Mouse (Mus musculus) intestine, embryonic 14.5 days (tissue): ENCODE results near the gene Pbx4. TPM values are rescaled to one million over a fixed set of nuclear protein-coding genes. Genes with fewer than 3 reads are reported as not detected.

Source experiments
- ATAC-seq: fragments of 200-750 bp; cut with Nextera tagmentation; replicated peaks from 2 replicates; pipeline ENCODE4 v1.8.0; 2017; ENCODE audit warnings: low read depth, moderate number of reproducible peaks, moderate TSS enrichment, moderate library complexity; ENCODE audit not compliant: low FRiP score, low TSS enrichment
- DNase-seq: peaks from one replicate; pipeline ENCODE4 v3.0.0-alpha.2; 2018; ENCODE audit warnings: low spot score
- H3K27ac ChIP-seq: fragments of 300-500 bp; sonication (generic); 2 replicates; pipeline ENCODE4 v1.5.1; 2014; ENCODE audit warnings: low read depth, mild to moderate bottlenecking, control low read depth
- H3K27me3 ChIP-seq: fragments of 300-500 bp; sonication (generic); replicated peaks from 2 replicates; pipeline ENCODE4 v1.6.1; 2014; ENCODE audit warnings: low read length, control low read depth; ENCODE audit not compliant: control insufficient read depth, insufficient read depth
- H3K36me3 ChIP-seq: fragments of 300-500 bp; sonication (generic); 2 replicates; pipeline ENCODE4 v1.6.1; 2014; ENCODE audit warnings: low read length, control low read depth; ENCODE audit not compliant: control insufficient read depth, insufficient read depth
- H3K4me1 ChIP-seq: fragments of 300-500 bp; sonication (generic); replicated peaks from 2 replicates; pipeline ENCODE4 v1.6.1; 2014; ENCODE audit warnings: low read length, control low read depth, mixed read lengths; ENCODE audit not compliant: control insufficient read depth, insufficient read depth
- H3K4me2 ChIP-seq: fragments of 300-500 bp; sonication (generic); 2 replicates; pipeline ENCODE4 v1.6.1; 2014; ENCODE audit warnings: low read length
- H3K4me3 ChIP-seq: fragments of 300-500 bp; sonication (generic); 2 replicates; pipeline ENCODE4 v1.5.1; 2014; ENCODE audit warnings: low read depth, low read length, control low read depth, mixed read lengths
- H3K9ac ChIP-seq: fragments of 300-500 bp; sonication (generic); 2 replicates; pipeline ENCODE4 v1.6.1; 2014; ENCODE audit warnings: mild to moderate bottlenecking, low read length
- H3K9me3 ChIP-seq: fragments of 300-500 bp; sonication (generic); 2 replicates; pipeline ENCODE4 v1.6.1; 2016; ENCODE audit warnings: low read length, control low read depth; ENCODE audit not compliant: control insufficient read depth
- whole genome bisulfite sequencing: fragments of 180-500 bp; shearing (Covaris S2); extraction: QIAGEN DNeasy Blood & Tissue Kit; methylation state at CpG from one replicate; pipeline ENCODE4 v1.1.7; 2014; 5-methylcytosine and 5-hydroxymethylcytosine counted together
- polyA plus RNA-seq: library from polyadenylated mRNA; unstranded; fragments of >200 nt; fragmentation: Nextera tagmentation; extraction: Ambion mirVana; gene quantifications from 2 replicates; pipeline ENCODE4 v1.2.1, GENCODE M21; 2014

Gene Pbx4
- polyA plus RNA-seq, 1 experiment from 2014 or later = 5.7 TPM

- WGBS = 96% methylated on average over 10 of the region's 10 CpGs
- ATAC-seq = no peak
Observed at GRCm38 (mm10) chr8:69805086-69805485, 27.2 kb upstream of the Pbx4 start.

GRCm38 (mm10) chr8:69805491-69805890 is 26.8 kb upstream of the Pbx4 start:
- peaks cover 72% of the 10 kb centered on the region for H3K36me3 ChIP-seq
- no peak overlapping the region for H3K4me3 ChIP-seq
- ATAC-seq (no peak), DNase-seq (no peak)
- H3K4me2 ChIP-seq = no peak overlapping the region
- H3K9me3 ChIP-seq = no peaks in the 10 kb centered on the region
- no peaks in the 10 kb centered on the region for H3K27me3 ChIP-seq
- H3K27ac ChIP-seq = no peak overlapping the region
- H3K9ac ChIP-seq = no peak overlapping the region
- 95% methylated on average over 9 of the region's 9 CpGs for WGBS
- peaks cover 6% of the 10 kb centered on the region; the same call in 1 of the 2 replicates for H3K4me1 ChIP-seq

More at GRCm38 (mm10) chr8:69805086-69805485, 27.2 kb upstream of the Pbx4 start:
- H3K27ac ChIP-seq = no peak overlapping the region
- peaks cover 6% of the 10 kb centered on the region; the same call in 1 of the 2 replicates for H3K4me1 ChIP-seq
- no peak for DNase-seq
- peaks cover 76% of the 10 kb centered on the region for H3K36me3 ChIP-seq
- H3K27me3 ChIP-seq = no peaks in the 10 kb centered on the region
- no peak overlapping the region for H3K4me3 ChIP-seq
- no peak overlapping the region for H3K9ac ChIP-seq
- no peak overlapping the region for H3K4me2 ChIP-seq
- no peaks in the 10 kb centered on the region for H3K9me3 ChIP-seq

- H3K4me2 ChIP-seq = no peak overlapping the region
- H3K36me3 ChIP-seq = peaks cover 56% of the 10 kb centered on the region
- H3K4me1 ChIP-seq = peaks cover 6% of the 10 kb centered on the region; the same call in 1 of the 2 replicates
- no peak overlapping the region for H3K9ac ChIP-seq
- no peaks in the 10 kb centered on the region for H3K27me3 ChIP-seq
- no peaks in the 10 kb centered on the region for H3K9me3 ChIP-seq
- 95% methylated on average over 5 of the region's 5 CpGs for WGBS
- no peak overlapping the region for H3K27ac ChIP-seq
- ATAC-seq (no peak), DNase-seq (no peak)
- H3K4me3 ChIP-seq = no peak overlapping the region
Observed at GRCm38 (mm10) chr8:69807236-69807635, 25.1 kb upstream of the Pbx4 start.

- Histone ChIP-seq H3K27ac (no peak within 1 kb of the TSS), H3K9me3 (no peaks in the 10 kb centered on the region), H3K4me1 (peaks cover 6% of the 10 kb centered on the region; the same call in 1 of the 2 replicates), H3K4me2 (peak within 1 kb of the TSS; percentile 93), H3K36me3 (peaks cover 46% of the 10 kb centered on the region), H3K9ac (peak within 1 kb of the TSS; percentile 64), H3K4me3 (peak within 1 kb of the TSS; percentile 56), H3K27me3 (no peaks in the 10 kb centered on the region)
- 7% methylated on average over 28 of the region's 28 CpGs for WGBS
- DNase-seq (peak; percentile 93), ATAC-seq (peak; percentile 73)
Observed at GRCm38 (mm10) chr8:69808094-69808863, 24.0 kb upstream of the Pbx4 start, which contains the start of gene Gmip. Gene Gmip (plus strand): TSS chr8:69808679.

GRCm38 (mm10) chr8:69808864-69809403 is 23.4 kb upstream of the Pbx4 start:
- DNase-seq (peak; percentile 65), ATAC-seq (peak; percentile 44; the same call in 1 of the 2 replicates)
- Histone ChIP-seq H3K4me2 (peak overlapping the region; percentile 93), H3K27ac (no peak overlapping the region), H3K9ac (peak overlapping the region; percentile 64), H3K36me3 (peaks cover 46% of the 10 kb centered on the region), H3K9me3 (no peaks in the 10 kb centered on the region), H3K4me3 (peak overlapping the region; percentile 56), H3K4me1 (peaks cover 6% of the 10 kb centered on the region; the same call in 1 of the 2 replicates), H3K27me3 (no peaks in the 10 kb centered on the region)
- 2% methylated on average over 23 of the region's 23 CpGs for WGBS

- H3K9ac ChIP-seq = no peak overlapping the region
- H3K36me3 ChIP-seq = peaks cover 40% of the 10 kb centered on the region
- no peaks in the 10 kb centered on the region for H3K9me3 ChIP-seq
- no peak for ATAC-seq
- WGBS = 46% methylated on average over 3 of the region's 3 CpGs
- no peak for DNase-seq
- H3K4me1 ChIP-seq = peaks cover 6% of the 10 kb centered on the region; the same call in 1 of the 2 replicates
- H3K27me3 ChIP-seq = no peaks in the 10 kb centered on the region
- no peak overlapping the region for H3K4me3 ChIP-seq
- no peak overlapping the region for H3K27ac ChIP-seq
- no peak overlapping the region for H3K4me2 ChIP-seq
Observed at GRCm38 (mm10) chr8:69809820-69810219, 22.5 kb upstream of the Pbx4 start.

GRCm38 (mm10) chr8:69814881-69815280 is 17.4 kb upstream of the Pbx4 start:
- no peak overlapping the region for H3K4me2 ChIP-seq
- DNase-seq (no peak), ATAC-seq (no peak)
- H3K4me1 ChIP-seq = no peaks in the 10 kb centered on the region
- no peak overlapping the region for H3K27ac ChIP-seq
- H3K9me3 ChIP-seq = no peaks in the 10 kb centered on the region
- H3K36me3 ChIP-seq = peaks cover 27% of the 10 kb centered on the region
- no peak overlapping the region for H3K4me3 ChIP-seq
- no peaks in the 10 kb centered on the region for H3K27me3 ChIP-seq
- no peak overlapping the region for H3K9ac ChIP-seq
- 85% methylated on average over 2 of the region's 2 CpGs for WGBS

GRCm38 (mm10) chr8:69815396-69815795 is 16.9 kb upstream of the Pbx4 start:
- Histone ChIP-seq H3K4me3 (no peak overlapping the region), H3K27me3 (no peaks in the 10 kb centered on the region), H3K9ac (no peak overlapping the region), H3K36me3 (peaks cover 27% of the 10 kb centered on the region), H3K4me1 (no peaks in the 10 kb centered on the region), H3K27ac (no peak overlapping the region), H3K9me3 (no peaks in the 10 kb centered on the region), H3K4me2 (no peak overlapping the region)
- WGBS = 85% methylated on average over 4 of the region's 4 CpGs
- ATAC-seq (no peak), DNase-seq (no peak)
